Mouse (Mus musculus) hindbrain, postnatal 0 days (tissue): ENCODE measurements around the gene Dexi. TPM values are rescaled to one million over a fixed set of nuclear protein-coding genes. Genes with fewer than 3 reads are reported as not detected.

Source experiments
- ATAC-seq: fragments of 200-750 bp; cut with Nextera tagmentation; 2 replicates; pipeline ENCODE4 v1.8.0; 2017; ENCODE audit warnings: mild to moderate bottlenecking, moderate TSS enrichment, moderate library complexity
- DNase-seq: peaks from one replicate; pipeline ENCODE4 v3.0.0-alpha.2; 2015; ENCODE audit warnings: low spot score
- H3K27ac ChIP-seq: fragments of 300-500 bp; sonication (generic); 2 replicates; pipeline ENCODE4 v1.5.1; 2014; ENCODE audit warnings: mild to moderate bottlenecking
- H3K27me3 ChIP-seq: fragments of 300-500 bp; sonication (generic); 2 replicates; pipeline ENCODE4 v1.6.1; 2014; ENCODE audit warnings: low read length, mixed read lengths; ENCODE audit not compliant: insufficient read depth
- H3K36me3 ChIP-seq: fragments of 300-500 bp; sonication (generic); 2 replicates; pipeline ENCODE4 v1.6.1; 2014; ENCODE audit warnings: low read length, mixed read lengths; ENCODE audit not compliant: insufficient read depth
- H3K4me1 ChIP-seq: fragments of 300-500 bp; sonication (generic); 2 replicates; pipeline ENCODE4 v1.6.1; 2014; ENCODE audit warnings: antibody characterized with exemption, low read length, mixed read lengths; ENCODE audit not compliant: insufficient read depth
- H3K4me2 ChIP-seq: fragments of 300-500 bp; sonication (generic); 2 replicates; pipeline ENCODE4 v1.6.1; 2014; ENCODE audit warnings: low read depth, mild to moderate bottlenecking, low read length, moderate library complexity, mixed read lengths
- H3K4me3 ChIP-seq: fragments of 300-500 bp; sonication (generic); 2 replicates; pipeline ENCODE4 v1.5.1; 2014; ENCODE audit warnings: low read length
- H3K9ac ChIP-seq: fragments of 300-500 bp; sonication (generic); replicated peaks from 2 replicates; pipeline ENCODE4 v1.6.1; 2014; ENCODE audit warnings: mild to moderate bottlenecking, low read length, moderate library complexity, mixed read lengths
- H3K9me3 ChIP-seq: fragments of 300-500 bp; sonication (generic); 2 replicates; pipeline ENCODE4 v1.6.1; 2016; ENCODE audit warnings: low read length, mixed read lengths
- CTCF ChIP-seq: IDR thresholded peaks from 2 replicates; pipeline ENCODE4 v1.5.1; 2016; ENCODE audit warnings: antibody characterized with exemption, control low read depth, low read depth
- WGBS: fragments of 180-500 bp; shearing (Covaris S2); extraction: QIAGEN DNeasy Blood & Tissue Kit; methylation state at CpG from one replicate; pipeline ENCODE4 v1.1.7; 2014; 5-methylcytosine and 5-hydroxymethylcytosine counted together
- polyA plus RNA-seq: library from polyadenylated mRNA; unstranded; fragments of >200 nt; fragmentation: Nextera tagmentation; extraction: Ambion mirVana; gene quantifications from 2 replicates; pipeline ENCODE4 v1.2.1, GENCODE M21; 2015
- total RNA-seq: library from RNA; depleted of rRNA; stranded (reverse); fragments of >200 nt; gene quantifications from 2 replicates; pipeline ENCODE4 v1.2.3, GENCODE M21; 2014

Dexi gene
- total and polyA plus RNA-seq, 2 experiments from 2014 or later, result 21.6 to 50.7 TPM

DNA sequence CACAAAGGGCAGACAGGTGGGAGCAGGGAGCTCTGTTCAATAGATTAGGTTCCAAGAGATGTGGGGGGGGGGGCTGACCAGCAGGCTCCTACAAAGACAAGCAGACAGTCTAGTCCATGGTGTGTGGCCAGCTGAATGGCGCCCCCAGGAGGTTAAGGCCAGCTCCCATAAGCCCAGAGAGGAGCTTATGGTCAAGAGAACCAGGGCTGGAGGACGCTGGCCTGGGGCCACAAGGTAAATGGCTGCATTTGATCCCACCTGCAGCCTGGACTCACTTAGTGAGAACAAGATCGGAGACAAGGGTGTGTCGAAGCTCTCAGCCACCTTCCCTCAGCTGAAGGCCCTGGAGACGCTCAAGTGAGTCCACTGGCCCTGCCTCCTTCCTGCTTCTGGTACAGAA, 24.8 kb downstream of the Dexi start:
- Histone ChIP-seq H3K9ac (no peak overlapping the region), H3K9me3 (no peaks in the 10 kb centered on the region), H3K27me3 (no peaks in the 10 kb centered on the region), H3K4me2 (no peak overlapping the region), H3K36me3 (no peaks in the 10 kb centered on the region), H3K4me1 (no peaks in the 10 kb centered on the region), H3K27ac (no peak overlapping the region), H3K4me3 (no peak overlapping the region)
- 62% methylated on average over 5 of the region's 5 CpGs for WGBS
- 0 out of 2 replicates have a peak, but pooled peaks have one; percentile 8 for TF ChIP-seq CTCF
- DNase-seq (no peak), ATAC-seq (no peak)

DNA sequence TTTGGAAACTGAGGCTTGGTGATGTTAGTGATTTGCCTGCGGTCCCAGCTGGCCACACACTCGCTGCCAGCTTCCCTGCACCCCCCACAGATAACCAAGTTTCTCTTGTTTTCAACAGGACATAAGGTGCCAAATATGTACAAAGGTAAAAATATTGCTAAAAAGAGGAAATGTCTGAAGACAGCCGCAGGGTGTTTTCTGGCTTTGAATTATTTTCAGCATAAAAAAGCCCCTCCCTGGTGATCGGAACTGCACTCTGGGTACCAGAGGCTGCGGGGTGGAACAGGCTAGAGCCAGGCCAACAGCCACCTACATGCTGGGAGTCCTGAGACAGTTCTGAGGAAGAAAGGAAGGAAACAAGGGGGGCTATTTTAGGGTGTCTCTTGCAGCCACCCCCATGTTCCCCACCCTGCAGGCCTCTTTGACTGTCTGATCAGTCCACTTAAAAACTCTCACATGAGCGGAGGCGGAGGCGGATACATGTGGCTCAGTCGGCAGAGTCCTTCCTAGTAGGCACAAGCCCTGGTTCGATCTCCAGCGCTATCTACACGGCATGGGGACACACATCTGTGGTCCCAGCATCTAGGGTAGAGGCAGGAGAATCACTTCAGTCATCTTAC, 26.8 kb downstream of the Dexi start:
- DNase-seq, result no peak
- 90% methylated on average over 12 of the region's 12 CpGs for WGBS
- ATAC-seq, result no peak
- no peaks in the 10 kb centered on the region for H3K27me3 ChIP-seq
- no peak overlapping the region for H3K4me3 ChIP-seq
- H3K4me1 ChIP-seq, result no peaks in the 10 kb centered on the region
- no peaks in the 10 kb centered on the region for H3K9me3 ChIP-seq
- H3K36me3 ChIP-seq, result no peaks in the 10 kb centered on the region
- no peak overlapping the region for H3K4me2 ChIP-seq
- TF ChIP-seq CTCF, result no peak
- no peak overlapping the region for H3K9ac ChIP-seq
- H3K27ac ChIP-seq, result no peak overlapping the region

DNA sequence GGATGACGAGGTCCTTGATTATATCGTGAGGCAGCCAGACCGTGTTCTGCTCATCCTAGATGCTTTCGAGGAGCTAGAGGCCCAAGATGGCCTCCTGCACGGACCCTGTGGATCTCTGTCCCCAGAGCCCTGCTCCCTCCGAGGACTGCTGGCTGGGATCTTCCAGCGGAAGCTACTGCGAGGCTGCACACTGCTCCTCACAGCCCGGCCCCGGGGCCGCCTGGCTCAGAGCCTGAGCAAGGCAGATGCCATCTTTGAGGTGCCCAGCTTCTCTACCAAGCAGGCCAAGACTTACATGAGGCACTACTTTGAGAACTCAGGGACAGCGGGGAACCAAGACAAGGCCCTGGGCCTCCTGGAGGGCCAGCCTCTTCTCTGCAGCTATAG, 31.7 kb downstream of the Dexi start:
- no peaks in the 10 kb centered on the region for H3K9me3 ChIP-seq
- no peak overlapping the region for H3K4me3 ChIP-seq
- TF ChIP-seq CTCF, result no peak
- no peak for DNase-seq
- H3K4me1 ChIP-seq, result 0 out of 2 replicates have a peak, but pooled peaks cover 3% of the 10 kb centered on the region
- H3K36me3 ChIP-seq, result no peaks in the 10 kb centered on the region
- H3K27me3 ChIP-seq, result no peaks in the 10 kb centered on the region
- H3K4me2 ChIP-seq, result no peak overlapping the region
- no peak overlapping the region for H3K9ac ChIP-seq
- ATAC-seq, result no peak
- 81% methylated on average over 12 of the region's 12 CpGs for WGBS
- H3K27ac ChIP-seq, result no peak overlapping the region

DNA sequence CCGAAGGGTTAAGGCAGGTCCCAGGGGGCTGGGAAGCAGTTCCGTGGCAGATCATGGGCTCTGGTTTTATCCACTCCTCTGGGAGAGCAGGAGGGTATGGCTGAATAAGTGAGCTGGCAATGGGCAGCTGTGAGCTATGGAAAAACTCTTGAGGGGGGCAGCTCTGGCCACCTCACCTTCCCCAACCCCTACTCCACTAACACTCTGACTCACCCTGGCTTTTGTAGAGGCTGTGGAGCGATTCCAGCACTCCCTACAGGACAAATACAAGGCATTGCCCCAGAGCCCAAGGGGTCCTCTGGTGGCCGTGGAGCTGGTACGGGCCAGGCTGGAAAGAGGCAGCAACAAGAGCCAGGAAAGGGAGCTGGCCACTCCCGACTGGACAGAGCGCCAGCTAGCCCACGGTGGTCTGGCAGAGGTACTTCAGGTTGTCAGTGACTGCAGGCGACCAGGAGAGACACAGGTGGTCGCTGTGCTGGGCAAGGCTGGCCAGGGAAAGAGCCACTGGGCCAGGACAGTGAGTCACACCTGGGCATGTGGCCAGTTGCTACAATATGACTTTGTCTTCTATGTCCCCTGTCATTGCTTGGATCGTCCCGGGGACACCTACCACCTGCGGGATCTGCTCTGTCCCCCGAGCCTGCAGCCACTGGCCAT, 32.2 kb downstream of the Dexi start:
- H3K27me3 ChIP-seq, result no peaks in the 10 kb centered on the region
- H3K4me3 ChIP-seq, result no peak overlapping the region
- ATAC-seq, result peak; percentile 65
- no peaks in the 10 kb centered on the region for H3K9me3 ChIP-seq
- no peaks in the 10 kb centered on the region for H3K36me3 ChIP-seq
- no peak overlapping the region for H3K4me2 ChIP-seq
- DNase-seq, result no peak
- peak; percentile 36 for TF ChIP-seq CTCF
- 56% methylated on average over 14 of the region's 14 CpGs for WGBS
- H3K9ac ChIP-seq, result no peak overlapping the region
- H3K27ac ChIP-seq, result no peak overlapping the region
- 0 out of 2 replicates have a peak, but pooled peaks cover 3% of the 10 kb centered on the region for H3K4me1 ChIP-seq

DNA sequence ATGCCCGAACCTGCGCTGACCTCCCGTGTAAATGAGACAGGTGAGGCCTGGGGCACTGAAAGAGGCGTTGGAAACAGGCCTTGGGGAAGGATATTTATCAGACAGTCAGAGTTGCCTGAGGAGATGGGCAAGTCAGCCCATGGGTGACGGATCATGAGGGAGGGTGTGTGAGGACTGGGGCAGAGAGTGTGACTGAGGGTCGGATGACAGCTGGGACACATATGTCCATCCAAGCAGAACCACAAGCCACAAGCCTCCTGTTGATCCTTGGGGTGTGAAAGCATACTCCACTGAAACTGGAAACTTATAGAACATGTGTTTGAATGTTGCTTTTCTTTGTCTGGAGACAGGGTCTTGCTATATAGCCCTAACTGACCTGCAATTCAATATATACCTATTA, 34.2 kb downstream of the Dexi start:
- no peak overlapping the region for H3K9ac ChIP-seq
- H3K9me3 ChIP-seq, result no peaks in the 10 kb centered on the region
- DNase-seq (no peak), ATAC-seq (no peak)
- H3K27ac ChIP-seq, result no peak overlapping the region
- TF ChIP-seq CTCF, result no peak
- H3K36me3 ChIP-seq, result no peaks in the 10 kb centered on the region
- H3K4me2 ChIP-seq, result no peak overlapping the region
- 74% methylated on average over 6 of the region's 6 CpGs for WGBS
- no peak overlapping the region for H3K4me3 ChIP-seq
- H3K27me3 ChIP-seq, result no peaks in the 10 kb centered on the region
- H3K4me1 ChIP-seq, result 0 out of 2 replicates have a peak, but pooled peaks cover 3% of the 10 kb centered on the region

DNA sequence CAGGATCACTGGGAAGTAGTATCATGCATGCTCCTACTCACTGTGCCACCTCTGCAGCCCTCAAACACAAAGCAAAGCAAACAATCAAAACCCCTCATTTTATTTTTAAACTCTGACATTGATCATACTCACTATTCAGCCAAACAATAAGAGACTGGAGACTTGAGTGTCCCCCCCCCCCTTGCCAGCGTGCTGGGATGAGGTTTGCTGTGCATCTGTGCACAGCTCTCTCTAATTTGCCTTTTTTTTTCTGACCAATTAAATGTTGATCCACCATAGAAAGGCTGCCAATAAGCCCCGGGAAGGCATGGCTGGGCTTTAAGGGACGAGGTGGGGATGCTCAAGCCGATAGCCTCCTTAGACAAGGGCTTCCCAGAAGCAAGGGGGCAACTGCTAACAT, 35.4 kb downstream of the Dexi start:
- Histone ChIP-seq H3K27ac (no peak overlapping the region), H3K36me3 (no peaks in the 10 kb centered on the region), H3K4me1 (0 out of 2 replicates have a peak, but pooled peaks cover 3% of the 10 kb centered on the region), H3K27me3 (no peaks in the 10 kb centered on the region), H3K9me3 (no peaks in the 10 kb centered on the region), H3K4me3 (no peak overlapping the region), H3K4me2 (no peak overlapping the region), H3K9ac (no peak overlapping the region)
- WGBS, result 29% methylated on average over 4 of the region's 4 CpGs
- ATAC-seq (no peak), DNase-seq (no peak)
- TF ChIP-seq CTCF, result no peak

DNA sequence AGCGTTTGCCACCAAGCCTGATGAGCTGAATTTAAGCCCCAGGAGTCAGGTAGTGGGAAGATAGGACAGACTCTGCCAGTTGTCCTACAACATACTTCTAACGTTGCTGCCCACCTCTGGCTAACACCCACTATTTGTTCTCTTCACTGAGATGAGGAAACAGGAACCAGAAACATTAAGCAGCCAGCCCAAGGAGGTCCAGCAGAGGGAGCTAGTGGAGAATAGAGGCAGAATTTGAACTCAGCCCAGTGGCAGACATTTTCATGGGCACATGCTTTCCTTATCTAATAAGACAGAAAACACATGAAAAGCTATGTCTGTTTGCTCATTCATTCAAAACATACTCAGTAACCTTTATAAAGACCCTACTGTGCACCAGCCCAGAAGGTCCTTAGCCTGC, 39.8 kb downstream of the Dexi start:
- DNase-seq (no peak), ATAC-seq (no peak)
- Histone ChIP-seq H3K4me1 (0 out of 2 replicates have a peak, but pooled peaks cover 3% of the 10 kb centered on the region), H3K9ac (no peak overlapping the region), H3K27ac (no peak overlapping the region), H3K27me3 (no peaks in the 10 kb centered on the region), H3K9me3 (no peaks in the 10 kb centered on the region), H3K4me2 (no peak overlapping the region), H3K4me3 (no peak overlapping the region), H3K36me3 (no peaks in the 10 kb centered on the region)
- no peak for TF ChIP-seq CTCF
- WGBS, result 74% methylated on average over 2 of the region's 2 CpGs
